Mouse (Mus musculus): ENCODE measurements around the gene Exoc3l2. TPM values are rescaled to one million over a fixed set of nuclear protein-coding genes. Genes with fewer than 3 reads are reported as not detected.
A peak's percentile ranks its signal among the peaks of the same experiment; 100 is the strongest.

Exoc3l2 gene
- total RNA-seq, 2 experiments from 2014 or later = 0.40 to 0.74 TPM

DNA sequence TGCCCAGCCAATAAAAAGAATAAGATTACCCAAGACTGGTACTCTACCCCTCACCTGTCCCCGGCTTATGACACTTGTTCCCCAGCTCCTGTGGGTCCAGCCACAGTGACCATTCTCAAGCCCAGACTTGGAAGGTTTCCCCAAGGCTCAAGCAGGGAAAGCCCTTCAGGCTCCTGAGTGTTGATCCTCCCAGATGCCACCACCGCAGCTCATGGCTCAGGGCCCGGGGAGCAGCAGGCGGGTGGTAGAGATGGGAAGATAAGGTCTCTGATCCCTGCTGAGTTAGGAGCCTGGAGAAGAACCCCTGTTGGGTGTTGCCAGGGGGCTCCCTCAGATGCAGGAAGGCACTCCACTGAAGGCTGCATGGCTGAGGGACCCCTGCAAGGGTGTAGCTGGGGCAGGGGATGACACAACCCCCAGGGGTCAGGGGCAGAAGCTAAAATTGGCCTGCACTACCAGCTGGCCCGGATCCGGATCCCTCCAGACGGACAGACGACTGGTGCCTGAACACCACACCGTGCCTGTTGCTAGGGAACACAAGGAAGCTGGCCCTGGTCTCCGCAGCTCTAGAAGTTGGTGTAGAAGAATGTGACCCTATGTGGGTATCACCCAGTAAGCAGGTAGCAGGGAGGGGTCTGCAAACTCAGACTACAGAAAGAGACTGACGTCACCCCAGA is 7.2 kb upstream of the Exoc3l2 start:
- DNase-seq (ENCODE audit: low spot score in 2 of 2) = no peak

DNA sequence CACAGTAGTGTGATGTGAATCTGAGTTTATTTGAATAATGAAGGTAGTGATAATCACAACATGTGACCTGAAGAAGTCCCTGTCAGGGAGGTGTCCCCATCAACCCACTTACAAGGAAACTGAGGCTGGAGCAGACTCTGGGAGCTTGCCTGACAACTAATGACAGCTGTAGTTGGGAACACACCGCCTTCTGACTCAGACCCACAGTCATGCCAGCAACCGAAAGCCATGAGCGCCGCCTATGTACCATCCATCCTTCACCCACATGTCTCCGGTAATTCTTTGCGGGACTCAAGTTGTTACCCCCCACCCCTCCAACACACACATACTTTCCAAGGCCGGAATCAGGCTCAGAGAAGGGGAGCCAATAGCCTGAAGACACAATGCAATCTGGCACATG is 6.5 kb upstream of the Exoc3l2 start:
- DNase-seq (ENCODE audit: low spot score in 2 of 2) = no peak

DNA sequence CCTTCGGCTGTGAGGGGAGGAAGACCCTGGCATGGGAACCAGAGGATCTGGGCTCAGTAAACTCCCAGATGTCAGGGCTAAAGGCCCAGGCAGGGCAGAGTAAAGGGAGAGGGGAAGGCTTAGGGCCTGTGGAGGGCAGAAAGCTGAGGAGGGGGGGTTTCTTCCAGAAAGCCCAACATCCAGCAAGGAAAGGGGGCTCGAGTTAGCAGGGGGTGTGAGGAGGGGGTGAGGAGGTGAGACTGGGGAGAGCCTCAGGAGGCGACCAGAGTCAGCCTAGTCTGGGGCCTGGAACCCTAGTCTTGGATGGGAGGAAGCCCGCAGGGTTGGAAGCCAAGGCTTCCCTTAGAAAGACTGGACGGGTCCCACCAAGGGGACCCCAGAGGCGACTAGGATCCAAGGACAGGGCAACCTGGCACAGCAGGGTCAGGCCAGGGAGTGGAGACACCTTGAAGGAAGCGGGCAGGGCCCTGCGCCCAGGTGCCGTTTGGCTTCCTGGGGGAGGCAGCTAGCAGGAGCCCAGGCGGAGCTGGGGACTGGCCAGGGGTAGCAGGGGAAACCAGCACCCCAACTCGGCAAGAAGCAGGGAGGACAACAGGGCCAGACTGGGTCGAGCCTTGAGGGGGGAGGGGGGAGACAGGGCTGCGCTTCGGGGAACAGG is 5.6 kb upstream of the Exoc3l2 start:
- no peak for DNase-seq (ENCODE audit: low spot score in 2 of 2)

DNA sequence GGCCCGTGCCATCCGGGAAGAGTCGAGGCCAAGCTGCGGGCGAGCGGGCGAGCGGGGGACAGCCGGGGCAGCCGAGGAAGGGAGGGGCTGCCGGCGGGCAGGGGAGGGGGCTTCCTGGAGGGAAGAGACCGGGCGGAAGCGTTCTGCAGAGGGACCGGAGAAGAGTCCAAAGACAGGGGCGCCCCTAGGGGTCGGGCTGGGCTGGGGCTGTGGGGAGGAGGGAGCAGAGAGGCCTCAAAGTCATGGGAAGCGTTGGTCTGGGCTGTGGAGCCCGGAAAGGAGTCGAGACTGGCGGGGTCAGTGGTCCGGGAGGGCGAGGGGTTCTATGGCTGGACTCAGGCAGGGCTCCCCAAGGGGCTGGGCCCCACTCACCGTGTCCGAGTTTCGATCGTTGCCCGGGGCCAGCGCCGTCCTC is 5.1 kb upstream of the Exoc3l2 start:
- DNase-seq (ENCODE audit: low spot score in 2 of 2) = peak; percentile 27 to 48

DNA sequence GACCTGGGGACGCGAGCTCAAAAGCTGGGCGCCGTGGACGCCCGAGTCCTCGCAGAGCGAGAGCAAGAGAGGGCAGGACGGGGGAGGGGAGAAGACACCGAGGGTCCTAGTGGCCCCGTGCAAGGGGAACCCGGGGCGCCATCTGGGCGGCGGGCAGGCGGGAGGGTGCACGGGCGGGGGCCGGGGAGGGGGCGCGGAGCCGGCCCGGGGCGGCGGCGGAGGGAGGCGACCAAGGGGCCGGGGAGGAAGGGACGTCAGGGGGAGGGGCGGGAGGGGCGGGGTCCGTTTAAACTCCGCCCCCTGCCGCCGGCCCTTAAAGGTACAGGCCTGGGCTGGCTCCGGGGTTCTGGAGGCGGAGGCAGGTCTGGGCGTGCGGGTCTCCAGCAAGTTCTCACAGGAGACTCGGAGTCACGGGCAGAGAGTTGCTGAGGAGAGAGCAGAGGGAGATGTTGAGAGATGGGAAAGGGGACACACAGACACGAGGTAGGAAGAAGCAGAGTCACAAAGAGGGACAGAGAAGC is 4.5 kb upstream of the Exoc3l2 start, which contains the start of gene Mark4:
Mark4 (minus strand) TSS at position 231 of the 521 bp plus-strand sequence.
- peak; percentile 66 for DNase-seq (ENCODE audit: low spot score in 2 of 2)

DNA sequence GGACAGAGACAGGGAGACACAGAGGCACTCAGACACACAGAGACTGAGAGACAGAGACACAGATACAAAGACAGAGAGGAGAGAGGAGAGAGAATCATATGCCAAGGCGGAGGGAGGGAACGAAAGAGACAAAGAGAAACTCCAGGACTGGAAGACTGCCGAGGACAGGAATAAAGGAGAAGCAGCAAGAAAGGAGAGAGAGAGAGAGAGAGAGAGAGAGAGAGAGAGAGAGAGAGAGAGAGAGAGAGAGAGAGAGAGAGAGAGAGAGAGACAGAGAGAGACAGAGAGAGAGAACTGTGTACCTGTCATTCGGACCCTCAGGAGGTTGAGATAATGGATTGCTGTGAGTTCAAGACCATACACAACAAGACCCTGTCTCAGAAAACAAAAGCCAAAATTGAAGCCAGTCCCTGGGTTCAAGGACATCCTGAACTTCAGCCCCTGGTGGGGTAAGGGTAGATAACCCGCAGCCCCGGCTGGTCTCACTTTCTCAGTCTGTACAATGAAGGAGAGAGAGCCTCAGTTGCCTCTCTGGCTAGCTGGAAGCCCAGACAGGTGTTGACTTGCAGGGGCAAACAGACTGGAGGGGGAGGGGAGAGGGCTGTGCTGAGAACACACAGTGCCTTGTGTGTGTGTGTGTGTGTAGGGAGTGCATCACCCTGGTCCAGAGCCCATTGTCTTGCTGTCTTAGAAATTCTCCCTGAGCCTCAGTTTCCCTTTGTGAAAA is 3.8 kb upstream of the Exoc3l2 start:
- no peak for DNase-seq (ENCODE audit: low spot score in 2 of 2)

DNA sequence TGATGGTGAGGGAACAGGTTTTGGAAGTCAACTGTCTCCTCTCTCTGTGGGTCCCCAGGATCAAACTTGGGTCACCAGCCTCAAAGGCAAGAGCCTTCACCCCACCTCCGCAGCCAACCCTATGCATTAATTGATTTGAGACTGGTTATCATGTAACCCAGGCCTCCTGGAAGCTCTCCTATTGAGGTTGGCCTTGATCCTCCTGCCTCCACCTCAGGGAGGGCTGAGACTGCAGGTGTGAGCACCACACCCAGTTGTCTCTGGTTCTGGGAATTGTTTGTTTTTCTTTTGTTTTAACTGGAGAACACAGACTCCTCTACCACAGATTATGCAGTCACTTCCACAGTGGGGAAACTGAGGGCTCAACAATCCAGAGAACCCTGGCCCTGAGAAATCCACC is 2.6 kb upstream of the Exoc3l2 start:
- DNase-seq (ENCODE audit: low spot score in 2 of 2) = no peak

DNA sequence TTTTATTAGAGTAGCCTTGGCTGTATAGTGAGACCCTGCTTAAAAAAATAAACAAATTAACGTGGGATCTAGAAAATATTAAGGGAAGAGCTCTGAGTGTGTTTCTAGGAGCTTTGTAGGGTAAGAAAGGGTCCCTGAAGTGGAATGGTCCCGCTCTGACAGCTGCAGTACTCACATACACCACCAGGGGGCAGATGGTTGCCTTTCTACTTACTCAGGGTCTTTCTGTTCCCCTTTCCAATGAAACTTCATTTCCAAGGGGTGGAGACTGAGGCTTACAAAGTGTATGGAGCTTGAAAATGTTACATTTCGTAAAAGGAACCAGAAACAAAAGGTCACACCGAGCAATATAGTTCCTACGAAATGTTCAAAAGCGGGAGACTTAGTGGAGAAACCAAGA is 1.6 kb upstream of the Exoc3l2 start:
- DNase-seq (ENCODE audit: low spot score in 2 of 2) = peak; percentile 73 to 77

DNA sequence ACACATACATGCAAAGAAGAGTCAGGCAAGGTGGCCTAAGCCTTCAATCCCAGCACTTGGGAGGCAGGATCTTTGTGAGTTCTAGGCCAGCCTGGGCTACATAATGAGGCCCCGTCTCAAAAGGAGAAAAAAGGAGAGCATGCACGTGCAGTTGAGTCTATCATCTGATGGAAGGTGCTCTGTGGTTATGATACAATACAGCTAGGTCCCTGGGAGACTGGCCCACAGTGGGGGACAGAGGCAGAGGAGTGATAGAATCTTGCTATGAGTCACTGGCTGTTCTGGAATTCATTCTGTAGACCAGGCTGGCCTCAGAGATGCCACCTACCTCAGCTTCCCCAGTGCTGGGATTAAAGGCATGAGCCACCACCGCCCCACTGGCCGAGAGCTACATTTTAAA is 688 bp upstream of the Exoc3l2 start:
- no peak for DNase-seq (ENCODE audit: low spot score in 2 of 2)

DNA sequence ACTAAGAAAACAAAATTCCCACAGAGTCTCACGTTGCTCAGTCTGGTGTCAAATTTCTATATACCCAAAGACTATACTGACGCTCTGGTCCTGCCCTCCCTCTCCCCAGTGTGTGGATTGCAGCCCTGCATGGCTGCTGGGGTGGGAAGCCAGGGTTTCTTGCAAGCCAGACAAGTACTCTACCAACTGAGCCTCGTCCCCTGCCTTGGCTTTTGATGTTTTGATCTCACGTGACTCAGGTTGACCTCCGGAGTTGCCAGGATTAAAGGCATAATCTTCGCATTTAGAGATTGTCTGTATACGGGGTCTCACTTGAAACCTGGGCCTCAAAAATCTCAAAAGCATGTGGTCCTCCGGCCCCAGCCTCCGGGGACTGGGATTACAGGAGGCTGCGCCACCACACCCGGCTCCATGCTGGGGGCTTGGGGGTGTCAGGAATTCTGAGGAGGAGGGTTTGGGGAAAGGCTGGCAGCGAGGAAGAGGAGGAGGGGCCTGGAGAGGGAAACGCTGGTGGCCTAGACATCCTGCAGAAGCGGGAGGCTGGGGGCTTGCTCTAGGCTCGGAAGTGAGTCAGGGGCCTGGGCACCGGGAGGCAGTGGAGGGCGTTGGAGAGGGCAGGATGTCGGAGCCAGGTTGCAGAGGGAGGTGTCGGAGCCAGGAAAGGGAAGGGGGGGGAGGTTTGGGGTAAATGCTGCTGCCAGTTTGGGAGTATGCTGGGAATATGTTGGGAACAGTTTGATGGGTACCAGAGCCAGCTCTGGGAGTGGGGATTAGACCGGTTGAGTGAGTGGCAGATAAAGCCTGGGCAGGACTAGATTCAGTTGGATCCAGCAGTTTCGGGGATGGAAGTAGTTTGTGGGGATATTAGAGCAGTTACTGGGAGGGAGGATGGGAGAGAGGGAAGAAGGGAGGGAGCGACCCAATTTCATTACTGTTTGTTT is 1.5 kb downstream of the Exoc3l2 start:
- no peak for DNase-seq (ENCODE audit: low spot score in 2 of 2)

DNA sequence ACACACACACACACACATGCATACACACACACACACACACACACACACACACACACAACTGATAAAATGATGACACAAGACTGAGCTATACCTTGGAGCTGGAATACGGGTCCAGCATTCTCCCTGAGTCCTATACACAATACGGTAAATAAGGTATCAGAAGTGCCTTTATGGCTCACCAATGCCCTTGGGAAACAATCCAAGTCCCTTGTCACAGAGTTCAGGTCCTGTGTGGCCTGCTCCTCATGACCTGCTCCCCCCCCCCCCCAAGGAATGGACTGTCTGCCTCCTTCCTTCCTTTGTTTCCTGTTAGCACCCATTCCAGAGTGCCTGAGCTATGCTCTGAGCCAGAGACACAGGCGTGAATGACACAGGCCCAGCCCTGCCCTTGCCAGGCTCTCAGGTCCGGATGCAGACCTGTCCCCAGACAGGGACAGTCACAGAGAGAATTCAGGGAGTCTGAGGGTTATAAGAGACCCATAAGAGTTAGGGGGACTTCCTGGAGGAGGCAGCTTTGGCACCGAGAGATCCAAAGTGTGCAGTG is 3.5 kb downstream of the Exoc3l2 start:
- no peak for DNase-seq (ENCODE audit: low spot score in 2 of 2)

DNA sequence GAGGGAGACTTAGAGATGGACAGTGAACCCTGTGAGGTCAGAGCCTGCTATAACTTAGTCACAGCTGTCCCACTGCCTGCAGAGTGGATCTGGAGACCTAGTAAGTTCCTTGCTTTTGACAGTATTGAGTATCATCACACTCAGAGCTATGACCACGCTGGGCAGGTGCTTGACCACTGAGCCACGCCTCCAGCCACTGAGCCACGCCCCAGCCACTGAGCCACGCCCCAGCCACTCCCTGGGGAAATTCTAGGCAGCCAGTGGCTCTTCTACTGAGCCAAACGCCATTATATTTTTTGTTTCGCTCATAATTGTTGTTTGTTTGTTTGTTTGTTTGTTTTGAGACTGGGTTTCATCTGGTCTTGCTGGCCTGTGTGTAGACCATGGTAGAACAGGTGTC is 4.5 kb downstream of the Exoc3l2 start:
- no peak for DNase-seq (ENCODE audit: low spot score in 2 of 2)

DNA sequence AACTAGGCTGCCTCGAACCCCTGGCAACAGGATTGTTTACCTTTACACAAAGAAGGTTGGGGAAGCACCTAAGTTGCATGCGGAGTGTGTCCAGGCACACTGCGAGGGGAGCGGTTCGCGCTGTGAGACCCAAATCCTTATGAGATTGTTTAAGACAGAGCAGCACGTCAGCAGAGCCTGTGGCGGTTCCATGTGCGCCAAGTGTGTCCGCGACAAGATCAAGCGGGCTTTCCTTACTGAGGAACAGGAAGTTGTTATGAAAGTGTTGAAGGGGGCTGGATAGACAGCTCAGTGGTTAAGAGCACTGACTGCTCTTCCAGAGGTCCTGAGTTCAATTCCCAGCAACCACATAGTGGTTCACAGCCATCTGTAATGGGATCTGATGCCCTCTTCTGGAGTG is 5.1 kb downstream of the Exoc3l2 start:
- no peak for DNase-seq (ENCODE audit: low spot score in 2 of 2)

DNA sequence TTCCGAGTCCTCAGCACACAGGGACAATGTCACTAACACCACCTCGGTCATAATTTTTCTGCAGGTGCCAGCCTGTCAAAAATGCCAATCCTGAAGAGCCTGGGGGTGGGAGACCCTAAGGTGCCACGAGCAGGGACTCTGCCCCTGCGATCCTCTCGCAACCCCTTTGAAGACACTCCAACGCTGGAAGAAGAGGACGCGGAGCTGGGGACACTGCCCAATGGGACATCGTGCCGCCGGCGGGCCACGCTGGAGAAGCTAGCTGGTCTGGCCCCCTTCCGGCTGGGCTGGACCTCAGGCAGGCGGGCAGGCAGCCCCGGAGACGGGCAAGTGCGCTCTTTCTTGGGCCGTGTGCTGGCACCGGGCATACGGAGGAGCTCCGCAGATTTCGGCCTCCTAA is 6.3 kb downstream of the Exoc3l2 start:
- no peak for DNase-seq (ENCODE audit: low spot score in 2 of 2)

DNA sequence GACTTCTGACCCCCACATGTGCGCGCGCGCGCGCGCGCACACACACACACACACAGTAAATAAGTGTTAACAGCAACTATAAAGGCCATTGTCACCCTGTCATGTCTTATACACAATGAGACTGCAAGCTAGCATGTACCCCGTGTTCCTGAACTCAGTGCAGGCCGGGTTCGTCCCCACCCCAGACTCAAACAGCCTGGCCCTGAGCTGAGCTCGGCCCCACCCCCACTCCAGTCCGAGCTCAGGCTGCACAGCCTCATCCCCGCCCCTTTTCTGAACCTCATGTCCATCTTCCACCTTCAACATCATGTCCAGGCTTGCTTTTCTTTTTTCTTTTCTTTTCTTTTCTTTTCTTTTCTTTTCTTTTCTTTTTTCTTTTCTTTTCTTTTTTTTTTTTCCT is 7.2 kb downstream of the Exoc3l2 start:
- no peak for DNase-seq (ENCODE audit: low spot score in 2 of 2)

DNA sequence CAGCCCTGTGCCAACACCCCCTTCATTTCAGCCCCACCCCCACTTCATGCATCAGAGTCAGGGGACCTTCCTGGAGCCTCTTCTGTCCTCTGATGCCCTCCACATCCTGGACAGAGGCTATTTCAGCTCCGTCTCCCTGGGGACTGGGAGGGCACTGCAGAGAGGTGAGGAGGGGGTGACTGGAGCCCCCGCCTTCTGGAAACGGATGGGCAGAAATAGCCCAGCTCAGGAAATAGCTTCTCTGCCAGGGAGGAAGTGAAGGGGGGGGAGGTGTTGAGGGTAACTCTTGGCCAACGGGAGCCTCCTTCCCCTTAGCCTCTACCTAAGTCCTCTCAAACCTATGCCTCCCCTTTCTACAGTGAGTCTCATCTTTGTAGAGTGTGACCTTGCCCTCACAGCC is 9.3 kb downstream of the Exoc3l2 start:
- DNase-seq (ENCODE audit: low spot score in 2 of 2) = no peak

DNA sequence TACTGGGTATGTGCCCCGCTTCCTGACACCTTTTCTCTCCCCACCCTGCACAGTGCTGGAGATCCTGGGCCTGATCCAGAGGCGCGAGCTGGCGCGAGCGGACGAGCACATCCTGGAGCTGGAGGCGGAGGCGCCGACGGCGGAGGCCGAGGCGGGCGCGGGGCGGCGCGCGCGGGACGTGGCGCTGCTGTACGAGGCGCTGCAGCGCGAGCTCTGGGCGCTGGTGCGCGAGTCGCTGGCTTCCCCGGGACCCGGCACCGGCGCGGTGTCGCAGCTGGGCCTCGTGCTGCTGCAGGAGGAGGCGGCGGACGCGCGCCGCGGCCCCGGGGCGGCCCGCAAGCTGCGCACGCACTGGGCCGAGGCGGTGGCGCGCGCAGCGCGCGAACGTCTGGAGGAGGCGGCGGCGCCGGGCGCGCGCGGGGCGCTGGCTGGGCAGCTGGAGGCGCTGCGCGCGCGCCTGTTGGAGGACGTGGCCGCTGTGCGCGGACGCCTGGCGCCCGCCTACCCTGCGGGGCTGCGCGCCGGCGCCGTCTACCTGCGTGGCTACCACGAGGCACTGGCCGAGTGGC is 10.8 kb downstream of the Exoc3l2 start:
- DNase-seq (ENCODE audit: low spot score in 2 of 2) = peak; percentile 73 to 89

DNA sequence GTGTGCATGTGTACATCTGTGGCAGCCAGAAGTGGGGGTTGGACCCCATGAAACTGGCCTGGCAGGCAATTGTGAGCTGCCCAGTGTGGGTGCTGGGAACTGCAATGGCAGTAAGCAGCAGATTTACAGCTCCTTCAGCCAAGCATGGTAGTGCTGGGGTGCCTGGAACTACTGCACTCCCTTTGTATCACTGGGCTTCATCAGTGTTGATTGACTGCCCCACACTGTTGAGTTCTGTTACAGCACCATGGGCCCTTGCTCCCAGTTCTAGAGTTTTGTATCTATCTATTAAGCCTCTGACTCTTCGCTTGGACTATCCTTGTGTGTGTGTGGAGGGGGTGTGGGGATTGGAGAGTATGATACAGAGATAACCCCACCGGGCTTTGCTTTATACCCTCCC is 14.0 kb downstream of the Exoc3l2 start:
- DNase-seq (ENCODE audit: low spot score in 2 of 2) = no peak

DNA sequence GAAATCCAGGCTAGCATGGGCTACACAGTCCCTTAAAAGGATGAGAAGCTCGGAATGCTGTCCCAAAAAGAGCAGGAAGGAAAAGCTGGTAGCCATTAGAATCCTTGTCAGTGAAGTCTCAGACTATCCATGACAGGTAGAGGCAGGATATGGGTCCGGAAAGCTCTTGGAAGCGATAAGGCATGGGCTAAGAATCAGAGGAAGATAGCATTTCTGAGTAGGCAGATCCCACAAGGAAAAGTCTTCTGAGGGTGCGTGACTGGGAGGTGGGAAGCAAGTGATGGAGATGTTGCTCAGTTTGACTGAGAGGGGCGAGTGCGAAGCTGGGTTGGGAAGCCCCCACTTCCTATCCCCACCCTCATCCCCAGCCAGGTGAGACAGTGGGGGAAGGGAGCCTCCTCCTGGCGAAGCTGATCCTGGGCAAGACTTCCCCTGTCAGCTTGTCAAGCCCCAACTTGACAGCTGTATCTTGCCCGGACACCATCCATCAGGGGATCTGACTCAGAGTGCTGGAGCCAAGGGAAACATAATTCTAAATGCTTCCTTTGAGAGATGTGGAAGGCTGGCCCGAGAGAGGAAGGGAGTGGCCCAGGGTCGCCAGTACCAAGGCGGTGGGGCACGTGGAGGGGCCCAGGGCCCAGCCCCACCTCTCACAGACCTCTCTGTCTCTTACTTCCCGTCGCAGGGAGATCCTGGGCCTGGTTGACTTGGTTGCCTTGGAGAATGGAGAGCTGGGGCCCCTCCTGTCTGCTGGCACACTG is 14.7 kb downstream of the Exoc3l2 start:
- no peak for DNase-seq (ENCODE audit: low spot score in 2 of 2)

DNA sequence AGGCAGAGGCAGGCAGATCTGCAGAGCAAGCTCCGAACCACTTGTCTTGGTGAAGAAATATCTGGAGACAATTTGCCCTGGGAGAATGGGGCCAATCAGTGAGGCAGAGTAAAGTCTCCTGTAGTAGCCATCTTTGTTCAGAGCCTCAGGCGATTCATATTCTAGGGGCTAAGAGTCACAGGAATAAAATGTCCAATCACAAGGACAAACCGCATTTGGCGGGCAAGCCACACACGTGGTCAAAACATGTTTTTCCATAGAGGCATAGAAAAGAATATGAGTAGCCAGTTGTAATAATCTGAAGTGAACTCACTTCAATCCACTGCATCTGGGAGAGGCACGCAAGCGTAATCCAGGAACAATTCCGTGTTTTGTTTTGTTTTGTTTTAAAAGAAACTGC is 20.1 kb downstream of the Exoc3l2 start:
- no peak for DNase-seq (ENCODE audit: low spot score in 2 of 2)
